Mouse (Mus musculus): ENCODE measurements at regions not wholly inside any gene's neighbourhood (a gene's known extent, or its start where the extent isn't known, plus 50 kb on each side); places are given as distances from the start of the nearest gene placed in this dataset.

DNA sequence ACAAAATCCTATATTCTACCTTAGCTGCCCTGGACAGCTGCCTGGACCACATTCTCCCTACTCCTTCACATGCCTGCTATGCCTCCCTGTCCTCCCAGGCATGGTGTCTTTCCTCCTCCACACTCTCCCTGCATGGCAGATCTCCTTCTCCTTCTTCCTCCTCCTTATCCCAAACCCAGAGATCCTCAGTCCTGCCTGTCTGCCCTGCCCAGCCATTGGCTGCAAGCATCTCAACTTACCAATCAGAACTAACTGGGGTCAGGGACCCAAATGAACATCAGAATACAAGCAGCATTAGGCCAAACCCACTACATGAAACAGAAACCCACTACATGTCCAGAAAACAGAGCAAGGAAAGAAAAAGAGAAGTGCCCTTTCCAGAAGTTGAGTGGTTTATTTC is 81.3 kb upstream of the Lrfn2 start:
- no peak for ATAC-seq (ENCODE audit: low FRiP score, low TSS enrichment)
- H3K27me3 ChIP-seq (ENCODE audit: control insufficient read depth, insufficient read depth, low read length) = no peaks in the 10 kb centered on the region
- no peak overlapping the region for H3K4me2 ChIP-seq (replicated peaks; ENCODE audit: low read depth, low read length)
- no peaks in the 10 kb centered on the region for H3K36me3 ChIP-seq (ENCODE audit: control insufficient read depth, insufficient read depth, low read length)
- no peaks in the 10 kb centered on the region for H3K9me3 ChIP-seq (ENCODE audit: control insufficient read depth, low read length)
- no peaks in the 10 kb centered on the region for H3K4me1 ChIP-seq (ENCODE audit: control insufficient read depth, insufficient read depth, low read length)
- H3K27ac ChIP-seq (ENCODE audit: low read depth, low read length) = no peak overlapping the region
- H3K4me3 ChIP-seq (ENCODE audit: low read length) = no peak overlapping the region
- H3K9ac ChIP-seq (ENCODE audit: low read depth, low read length) = no peak overlapping the region

DNA sequence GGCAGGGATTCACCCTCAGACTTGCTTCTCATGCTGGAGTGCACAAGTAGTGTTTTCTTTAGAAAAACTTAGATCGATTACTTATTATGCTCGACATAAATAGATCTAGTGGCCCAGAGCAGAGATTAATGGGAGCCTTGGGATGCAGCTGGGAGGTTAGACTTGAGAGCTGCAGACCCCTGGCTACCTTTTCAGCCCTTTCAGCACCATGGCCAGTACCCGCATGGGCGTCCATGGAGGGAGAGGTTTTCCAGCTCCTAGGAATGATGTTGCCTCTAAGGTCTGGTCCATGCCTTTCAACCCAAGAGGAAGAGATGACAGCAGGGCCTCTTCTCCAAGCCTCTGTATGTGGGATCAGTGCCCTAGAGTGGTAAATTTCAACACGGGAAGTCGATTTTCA is 73.3 kb upstream of the Lrfn2 start:
- H3K9me3 ChIP-seq (ENCODE audit: control insufficient read depth, low read length) = no peaks in the 10 kb centered on the region
- no peak for ATAC-seq (ENCODE audit: low FRiP score, low TSS enrichment)
- no peak overlapping the region for H3K27ac ChIP-seq (ENCODE audit: low read depth, low read length)
- no peak overlapping the region for H3K9ac ChIP-seq (ENCODE audit: low read depth, low read length)
- 53% methylated on average over 6 of the region's 6 CpGs for WGBS
- H3K36me3 ChIP-seq (ENCODE audit: control insufficient read depth, insufficient read depth, low read length) = no peaks in the 10 kb centered on the region
- H3K4me2 ChIP-seq (replicated peaks; ENCODE audit: low read depth, low read length) = no peak overlapping the region
- H3K4me1 ChIP-seq (ENCODE audit: control insufficient read depth, insufficient read depth, low read length) = no peaks in the 10 kb centered on the region
- H3K27me3 ChIP-seq (ENCODE audit: control insufficient read depth, insufficient read depth, low read length) = no peaks in the 10 kb centered on the region
- H3K4me3 ChIP-seq (ENCODE audit: low read length) = no peak overlapping the region

DNA sequence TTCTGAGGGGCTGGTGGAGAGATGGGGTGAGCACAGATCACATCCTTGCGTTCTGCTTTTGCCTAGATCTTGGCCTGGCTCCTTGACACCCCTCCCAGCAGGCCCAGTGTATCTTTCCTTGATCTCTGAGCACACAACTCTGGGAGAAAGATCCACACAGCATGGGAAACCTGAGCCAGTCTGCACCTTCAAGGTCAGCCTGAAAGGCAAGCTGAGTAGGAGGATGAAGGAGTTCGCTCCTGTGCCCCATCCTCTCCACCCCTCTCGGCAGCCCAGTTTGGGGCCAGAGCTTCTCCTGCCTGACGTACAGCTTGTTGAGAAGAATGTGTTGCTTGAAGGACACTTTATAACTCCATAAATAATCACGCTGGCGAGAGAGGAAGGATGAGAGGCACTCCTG is 61.7 kb upstream of the Lrfn2 start:
- no peak overlapping the region for H3K4me2 ChIP-seq (replicated peaks; ENCODE audit: low read depth, low read length)
- ATAC-seq (ENCODE audit: low FRiP score, low TSS enrichment) = peak; percentile 68
- no peaks in the 10 kb centered on the region for H3K36me3 ChIP-seq (ENCODE audit: control insufficient read depth, insufficient read depth, low read length)
- H3K9ac ChIP-seq (ENCODE audit: low read depth, low read length) = no peak overlapping the region
- H3K4me3 ChIP-seq (ENCODE audit: low read length) = no peak overlapping the region
- H3K9me3 ChIP-seq (ENCODE audit: control insufficient read depth, low read length) = no peaks in the 10 kb centered on the region
- WGBS = 13% methylated on average over 5 of the region's 6 CpGs
- no peaks in the 10 kb centered on the region for H3K27me3 ChIP-seq (ENCODE audit: control insufficient read depth, insufficient read depth, low read length)
- H3K27ac ChIP-seq (ENCODE audit: low read depth, low read length) = no peak overlapping the region
- H3K4me1 ChIP-seq (ENCODE audit: control insufficient read depth, insufficient read depth, low read length) = no peaks in the 10 kb centered on the region

DNA sequence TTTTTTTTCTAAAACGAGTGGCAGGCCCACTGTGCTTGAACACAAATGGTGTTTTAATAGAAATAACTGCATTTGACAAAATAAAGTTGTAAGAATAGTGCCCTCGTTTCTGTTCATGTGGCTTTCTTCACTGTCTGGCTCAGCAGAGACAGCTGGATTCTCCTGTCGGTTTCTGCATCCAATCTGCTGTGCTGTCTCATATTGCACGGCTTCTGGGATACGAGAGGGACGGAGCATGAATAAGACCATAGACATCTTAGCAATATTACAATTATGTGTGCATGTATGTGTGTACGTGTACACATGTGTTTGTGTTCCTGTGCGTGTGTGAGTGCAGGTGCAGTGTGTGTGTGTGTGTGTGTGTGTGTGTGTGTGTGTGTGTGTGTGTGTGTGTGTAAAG is 54.7 kb upstream of the Lrfn2 start:
- Histone ChIP-seq H3K4me2 (replicated peaks; ENCODE audit: low read depth, low read length) (no peak overlapping the region), H3K4me3 (ENCODE audit: low read length) (no peak overlapping the region), H3K27ac (ENCODE audit: low read depth, low read length) (no peak overlapping the region), H3K9me3 (ENCODE audit: control insufficient read depth, low read length) (no peaks in the 10 kb centered on the region), H3K27me3 (ENCODE audit: control insufficient read depth, insufficient read depth, low read length) (no peaks in the 10 kb centered on the region), H3K4me1 (ENCODE audit: control insufficient read depth, insufficient read depth, low read length) (no peaks in the 10 kb centered on the region), H3K9ac (ENCODE audit: low read depth, low read length) (no peak overlapping the region), H3K36me3 (ENCODE audit: control insufficient read depth, insufficient read depth, low read length) (no peaks in the 10 kb centered on the region)
- ATAC-seq (ENCODE audit: low FRiP score, low TSS enrichment) = no peak
- WGBS = 63% methylated on average over 8 of the region's 8 CpGs

DNA sequence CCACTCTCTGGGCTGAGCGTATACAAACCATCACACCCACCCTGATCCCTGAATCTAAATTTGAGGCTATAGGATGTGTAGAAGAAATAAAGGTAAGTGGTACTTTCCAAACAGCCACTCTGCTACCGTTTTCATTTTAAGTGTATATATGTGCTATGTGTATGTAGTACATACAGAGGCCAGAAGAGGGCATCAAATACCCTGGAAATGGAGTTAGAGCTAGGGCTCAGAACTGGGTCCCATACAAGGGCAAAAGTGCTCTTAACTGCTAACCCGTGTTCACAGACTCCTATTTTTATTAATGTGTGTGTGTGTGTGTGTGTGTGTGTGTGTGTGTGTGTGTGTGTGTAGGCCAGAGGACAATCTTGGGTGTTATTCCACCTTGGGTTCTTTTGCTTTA is 51.6 kb upstream of the Lrfn2 start:
- 93% methylated on average over 3 of the region's 3 CpGs for WGBS
- H3K4me1 ChIP-seq (ENCODE audit: control insufficient read depth, insufficient read depth, low read length) = no peaks in the 10 kb centered on the region
- H3K27ac ChIP-seq (ENCODE audit: low read depth, low read length) = no peak overlapping the region
- H3K4me3 ChIP-seq (ENCODE audit: low read length) = no peak overlapping the region
- H3K9me3 ChIP-seq (ENCODE audit: control insufficient read depth, low read length) = no peaks in the 10 kb centered on the region
- no peak for ATAC-seq (ENCODE audit: low FRiP score, low TSS enrichment)
- no peak overlapping the region for H3K9ac ChIP-seq (ENCODE audit: low read depth, low read length)
- H3K36me3 ChIP-seq (ENCODE audit: control insufficient read depth, insufficient read depth, low read length) = no peaks in the 10 kb centered on the region
- no peak overlapping the region for H3K4me2 ChIP-seq (replicated peaks; ENCODE audit: low read depth, low read length)
- no peaks in the 10 kb centered on the region; the same call in 1 of the 2 replicates for H3K27me3 ChIP-seq (ENCODE audit: control insufficient read depth, insufficient read depth, low read length)

DNA sequence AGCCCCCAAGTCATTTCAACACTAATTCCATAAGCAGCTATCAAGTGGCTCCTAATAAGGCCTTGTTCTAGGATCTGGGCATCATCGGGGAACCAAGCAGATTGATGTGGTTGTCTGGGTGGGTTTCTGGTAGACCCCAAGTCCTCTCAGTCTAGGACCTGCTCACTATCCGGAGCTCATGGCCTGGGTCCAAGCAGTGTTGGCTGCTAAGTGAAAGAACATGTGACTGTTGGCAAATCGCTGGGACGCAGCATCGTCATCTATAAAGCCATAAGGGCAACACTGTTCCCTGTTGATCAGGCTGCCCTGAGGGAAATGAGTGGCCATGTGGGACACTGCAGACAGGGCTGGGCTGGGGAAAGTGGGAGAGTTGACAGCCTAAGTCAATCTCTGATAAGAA is 50.2 kb upstream of the Lrfn2 start:
- H3K27me3 ChIP-seq (ENCODE audit: control insufficient read depth, insufficient read depth, low read length) = no peaks in the 10 kb centered on the region; the same call in 1 of the 2 replicates
- no peak overlapping the region for H3K9ac ChIP-seq (ENCODE audit: low read depth, low read length)
- no peak for ATAC-seq (ENCODE audit: low FRiP score, low TSS enrichment)
- no peak overlapping the region for H3K27ac ChIP-seq (ENCODE audit: low read depth, low read length)
- H3K9me3 ChIP-seq (ENCODE audit: control insufficient read depth, low read length) = no peaks in the 10 kb centered on the region
- no peak overlapping the region for H3K4me2 ChIP-seq (replicated peaks; ENCODE audit: low read depth, low read length)
- no peaks in the 10 kb centered on the region for H3K4me1 ChIP-seq (ENCODE audit: control insufficient read depth, insufficient read depth, low read length)
- 84% methylated on average over 5 of the region's 5 CpGs for WGBS
- no peak overlapping the region for H3K4me3 ChIP-seq (ENCODE audit: low read length)
- no peaks in the 10 kb centered on the region for H3K36me3 ChIP-seq (ENCODE audit: control insufficient read depth, insufficient read depth, low read length)
